Mouse (Mus musculus) stomach, embryonic 14.5 days (tissue): ENCODE data around the gene 1500009C09Rik. TPM values are rescaled to one million over a fixed set of nuclear protein-coding genes. Genes with fewer than 3 reads are reported as not detected.
A peak's percentile ranks its signal among the peaks of the same experiment; 100 is the strongest.

ENCODE experiments used
- ATAC-seq: fragments of 200-750 bp; cut with Nextera tagmentation; 2 replicates; pipeline ENCODE4 v1.8.0; 2017; ENCODE audit warnings: low read depth, moderate TSS enrichment; ENCODE audit not compliant: insufficient number of reproducible peaks, insufficient read depth, low FRiP score
- H3K27ac ChIP-seq: fragments of 300-500 bp; sonication (generic); 2 replicates; pipeline ENCODE4 v1.5.1; 2014; ENCODE audit warnings: mild to moderate bottlenecking, low read length, moderate library complexity, mixed read lengths
- H3K27me3 ChIP-seq: fragments of 300-500 bp; sonication (generic); 2 replicates; pipeline ENCODE4 v1.6.1; 2014; ENCODE audit warnings: low read length, control low read depth, mixed read lengths; ENCODE audit not compliant: control insufficient read depth, insufficient read depth
- H3K36me3 ChIP-seq: fragments of 300-500 bp; sonication (generic); 2 replicates; pipeline ENCODE4 v1.6.1; 2014; ENCODE audit warnings: mild to moderate bottlenecking, control low read depth, low read length, moderate library complexity, mixed read lengths; ENCODE audit not compliant: control insufficient read depth, insufficient read depth
- H3K4me1 ChIP-seq: fragments of 300-500 bp; sonication (generic); 2 replicates; pipeline ENCODE4 v1.6.1; 2014; ENCODE audit warnings: low read length, control low read depth, mixed read lengths; ENCODE audit not compliant: control insufficient read depth, insufficient read depth
- H3K4me2 ChIP-seq: fragments of 300-500 bp; sonication (generic); replicated peaks from 2 replicates; pipeline ENCODE4 v1.6.1; 2014; ENCODE audit warnings: low read depth, low read length, control low read depth
- H3K4me3 ChIP-seq: fragments of 300-500 bp; sonication (generic); 2 replicates; pipeline ENCODE4 v1.5.1; 2014; ENCODE audit warnings: low read depth, low read length, control low read depth
- H3K9ac ChIP-seq: fragments of 300-500 bp; sonication (generic); replicated peaks from 2 replicates; pipeline ENCODE4 v1.6.1; 2014; ENCODE audit warnings: low read depth, mild to moderate bottlenecking, control low read depth, low read length, moderate library complexity, mixed read lengths
- H3K9me3 ChIP-seq: fragments of 300-500 bp; sonication (generic); 2 replicates; pipeline ENCODE4 v1.6.1; 2016; ENCODE audit warnings: low read depth, low read length, control low read depth; ENCODE audit not compliant: control insufficient read depth
- WGBS: fragments of 180-500 bp; shearing (Covaris S2); extraction: QIAGEN DNeasy Blood & Tissue Kit; methylation state at CpG from one replicate; pipeline ENCODE4 v1.1.7; 2014; 5-methylcytosine and 5-hydroxymethylcytosine counted together
- polyA plus RNA-seq: library from polyadenylated mRNA; unstranded; fragments of >200 nt; fragmentation: Nextera tagmentation; extraction: Ambion mirVana; gene quantifications from 2 replicates; pipeline ENCODE4 v1.2.1, GENCODE M21; 2014

Gene 1500009C09Rik
- polyA plus RNA-seq, 1 experiment from 2014 or later, result not detected

DNA sequence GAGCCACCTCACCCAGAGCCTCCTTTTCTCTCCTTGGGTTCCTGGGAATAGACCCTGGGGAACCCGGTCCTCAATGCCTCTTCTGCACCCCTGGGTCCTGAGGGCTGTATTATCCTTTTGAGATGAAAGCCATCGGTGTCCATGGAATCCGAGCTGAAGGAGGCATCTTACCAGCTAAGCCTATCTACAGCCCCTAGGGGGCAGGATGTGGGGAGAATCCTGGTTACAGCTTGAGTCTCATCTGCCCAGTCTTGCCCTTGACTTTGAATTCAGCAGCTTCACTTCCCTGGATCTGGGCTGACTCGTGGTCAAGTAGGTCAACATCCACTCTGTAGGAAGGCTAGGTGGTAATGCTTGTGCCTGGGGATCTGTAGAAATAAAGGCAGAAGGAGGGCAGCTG lies 3.1 kb downstream of the 1500009C09Rik start:
- Histone ChIP-seq H3K9ac (no peak overlapping the region), H3K36me3 (no peaks in the 10 kb centered on the region), H3K27ac (no peak overlapping the region), H3K9me3 (no peaks in the 10 kb centered on the region), H3K4me3 (no peak overlapping the region), H3K4me2 (no peak overlapping the region), H3K4me1 (no peaks in the 10 kb centered on the region), H3K27me3 (no peaks in the 10 kb centered on the region)
- no peak for ATAC-seq
- 47% methylated on average over 4 of the region's 4 CpGs for WGBS

DNA sequence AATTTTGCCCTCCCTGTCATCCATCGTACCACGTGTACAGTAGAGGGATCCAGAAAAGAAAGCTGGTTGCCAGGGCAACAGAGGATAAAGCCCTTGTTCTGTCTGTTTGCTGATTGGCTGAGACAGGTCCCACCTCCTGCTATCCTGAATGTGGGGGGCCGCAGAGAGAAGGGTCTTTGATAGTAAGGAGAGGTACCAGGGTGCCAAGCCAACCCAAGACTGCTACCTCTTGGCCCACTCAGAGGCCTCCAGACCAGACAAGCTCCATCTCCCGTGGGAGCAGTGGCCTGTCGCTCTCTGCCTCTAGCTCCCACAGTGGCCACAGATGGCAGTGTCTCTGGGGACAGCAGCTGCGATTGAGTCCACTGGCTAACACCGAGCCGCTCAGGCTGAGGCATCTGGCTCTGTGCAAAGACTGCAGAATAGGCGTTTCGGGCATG lies 3.8 kb downstream of the 1500009C09Rik start:
- Histone ChIP-seq H3K4me1 (no peaks in the 10 kb centered on the region), H3K36me3 (no peaks in the 10 kb centered on the region), H3K27ac (no peak overlapping the region), H3K27me3 (no peaks in the 10 kb centered on the region), H3K4me3 (no peak overlapping the region), H3K9me3 (no peaks in the 10 kb centered on the region), H3K9ac (no peak overlapping the region), H3K4me2 (no peak overlapping the region)
- no peak for ATAC-seq
- 31% methylated on average over 10 of the region's 10 CpGs for WGBS

DNA sequence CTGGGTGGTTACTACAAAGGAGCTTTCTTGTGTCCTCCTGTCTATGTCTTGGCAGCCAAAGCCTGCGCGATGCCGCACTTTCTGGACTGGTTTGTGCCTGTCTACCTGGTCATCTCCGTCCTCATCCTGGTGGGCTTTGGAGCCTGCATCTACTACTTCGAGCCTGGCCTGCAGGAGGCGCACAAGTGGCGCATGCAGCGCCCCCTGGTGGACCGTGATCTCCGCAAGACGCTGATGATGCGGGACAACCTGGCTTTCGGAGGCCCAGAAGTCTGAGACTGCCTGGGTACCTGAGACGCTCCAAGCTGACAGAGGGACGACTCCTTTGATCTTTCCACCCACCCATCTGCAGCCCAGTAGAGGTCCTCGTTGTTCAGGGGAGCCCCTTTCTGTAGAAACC lies 7.3 kb downstream of the 1500009C09Rik start:
- Histone ChIP-seq H3K9me3 (no peaks in the 10 kb centered on the region), H3K4me2 (no peak overlapping the region), H3K9ac (no peak overlapping the region), H3K27ac (no peak overlapping the region), H3K4me1 (no peaks in the 10 kb centered on the region), H3K36me3 (no peaks in the 10 kb centered on the region), H3K27me3 (no peaks in the 10 kb centered on the region), H3K4me3 (no peak overlapping the region)
- ATAC-seq, result no peak
- WGBS, result 12% methylated on average over 16 of the region's 16 CpGs

DNA sequence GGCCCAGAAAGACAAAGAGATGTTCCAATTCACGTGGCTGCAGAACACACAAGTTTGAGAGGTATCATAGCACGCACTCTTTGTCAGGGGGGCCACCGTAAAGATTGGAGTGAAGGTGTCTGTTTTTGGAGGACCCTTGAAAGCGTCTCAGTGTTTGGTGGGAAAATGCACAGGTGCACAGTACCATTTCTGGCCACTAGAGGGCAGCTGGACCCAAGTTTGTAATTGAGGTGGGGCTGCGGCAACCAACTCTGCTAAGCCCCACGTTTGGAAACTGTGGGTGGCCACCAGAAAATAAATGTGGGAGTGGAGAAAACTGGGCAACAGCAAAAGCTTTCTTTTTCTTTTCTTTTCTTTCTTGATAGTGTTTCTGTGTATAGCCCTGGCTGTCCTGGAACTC lies 14.2 kb downstream of the 1500009C09Rik start:
- 10% methylated on average over 6 of the region's 6 CpGs for WGBS
- ATAC-seq, result no peak
- Histone ChIP-seq H3K27me3 (no peaks in the 10 kb centered on the region), H3K4me1 (no peaks in the 10 kb centered on the region), H3K4me2 (no peak overlapping the region), H3K27ac (no peak overlapping the region), H3K36me3 (no peaks in the 10 kb centered on the region), H3K4me3 (no peak overlapping the region), H3K9ac (no peak overlapping the region), H3K9me3 (no peaks in the 10 kb centered on the region)

DNA sequence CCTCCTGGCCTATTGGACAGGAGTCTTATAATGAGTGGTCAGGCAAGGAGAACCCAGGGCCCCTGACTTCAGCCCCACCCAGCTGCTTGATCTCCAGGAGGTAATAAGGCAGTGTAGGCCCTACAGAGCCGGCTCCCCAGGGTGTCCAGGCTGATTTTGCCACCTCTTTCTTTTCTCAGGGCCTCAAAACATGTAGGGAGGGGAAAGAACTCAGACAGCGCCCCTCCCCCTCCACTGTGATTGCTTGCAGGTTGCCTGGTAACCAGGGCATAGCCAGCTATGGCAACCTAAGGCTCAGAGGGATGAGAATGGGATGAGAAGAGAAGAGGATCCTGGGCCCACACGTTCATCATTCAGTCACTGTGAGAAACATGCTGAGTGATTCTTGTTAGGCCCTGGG lies 16.0 kb downstream of the 1500009C09Rik start:
- ATAC-seq, result no peak

DNA sequence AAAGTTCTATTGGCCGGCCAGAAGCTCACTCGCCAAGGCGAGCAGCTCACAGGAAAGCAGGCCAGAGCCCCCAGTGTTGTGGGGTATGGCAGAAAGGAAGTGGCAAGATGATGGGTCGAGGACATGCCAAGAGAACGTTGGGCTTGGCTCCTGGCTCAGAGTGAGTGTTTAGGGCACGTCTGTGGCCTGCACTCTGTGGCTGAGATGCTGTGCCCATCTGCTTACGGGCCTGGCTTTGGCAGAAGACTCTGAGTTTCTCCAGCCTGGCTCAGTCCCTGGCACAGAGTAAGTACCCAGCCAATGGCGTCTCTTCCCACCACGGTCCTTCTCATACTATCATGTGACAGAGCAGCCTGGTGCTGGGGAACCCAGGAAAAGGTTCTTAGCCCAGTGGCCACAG lies 16.6 kb downstream of the 1500009C09Rik start:
- H3K27me3 ChIP-seq, result no peaks in the 10 kb centered on the region
- no peaks in the 10 kb centered on the region for H3K9me3 ChIP-seq
- no peak for ATAC-seq

More for the DNA sequence above, 16.0 kb downstream of the 1500009C09Rik start:
- Histone ChIP-seq H3K27ac (no peak overlapping the region), H3K4me2 (no peak overlapping the region), H3K9me3 (no peaks in the 10 kb centered on the region), H3K9ac (no peak overlapping the region), H3K36me3 (no peaks in the 10 kb centered on the region), H3K27me3 (no peaks in the 10 kb centered on the region), H3K4me3 (no peak overlapping the region), H3K4me1 (no peaks in the 10 kb centered on the region)
- WGBS, result 22% methylated on average over 3 of the region's 3 CpGs

DNA sequence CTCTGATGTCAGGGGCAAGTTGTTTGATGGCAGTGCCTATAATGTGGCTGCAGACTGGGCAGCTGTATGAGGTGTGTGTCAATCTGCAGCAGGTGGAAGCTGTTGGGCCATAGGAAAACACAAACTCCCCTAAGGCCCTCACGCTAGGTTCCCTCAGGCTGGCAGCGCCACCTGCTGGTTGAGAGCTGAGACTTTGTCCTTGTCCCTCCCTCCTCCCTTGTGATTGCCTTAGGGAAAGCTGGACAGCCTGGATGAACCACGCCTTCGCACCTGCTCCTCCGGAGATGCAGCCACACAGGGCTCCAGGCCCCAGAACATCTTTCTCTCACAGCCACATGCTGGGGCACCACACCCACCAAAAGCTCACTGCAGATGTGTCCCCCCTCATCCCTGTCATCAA lies 19.0 kb downstream of the 1500009C09Rik start:
- Histone ChIP-seq H3K4me3 (no peak overlapping the region), H3K9ac (no peak overlapping the region), H3K27me3 (peaks cover 6% of the 10 kb centered on the region), H3K27ac (no peak overlapping the region), H3K9me3 (no peaks in the 10 kb centered on the region), H3K4me2 (no peak overlapping the region), H3K4me1 (peaks cover 12% of the 10 kb centered on the region; the same call in 1 of the 2 replicates), H3K36me3 (no peaks in the 10 kb centered on the region)
- 7% methylated on average over 5 of the region's 5 CpGs for WGBS
- ATAC-seq, result no peak

More for the DNA sequence above, 16.6 kb downstream of the 1500009C09Rik start:
- no peak overlapping the region for H3K4me3 ChIP-seq
- no peaks in the 10 kb centered on the region for H3K36me3 ChIP-seq
- H3K4me1 ChIP-seq, result no peaks in the 10 kb centered on the region
- 89% methylated on average over 9 of the region's 9 CpGs for WGBS
- H3K4me2 ChIP-seq, result no peak overlapping the region
- H3K27ac ChIP-seq, result no peak overlapping the region
- no peak overlapping the region for H3K9ac ChIP-seq

DNA sequence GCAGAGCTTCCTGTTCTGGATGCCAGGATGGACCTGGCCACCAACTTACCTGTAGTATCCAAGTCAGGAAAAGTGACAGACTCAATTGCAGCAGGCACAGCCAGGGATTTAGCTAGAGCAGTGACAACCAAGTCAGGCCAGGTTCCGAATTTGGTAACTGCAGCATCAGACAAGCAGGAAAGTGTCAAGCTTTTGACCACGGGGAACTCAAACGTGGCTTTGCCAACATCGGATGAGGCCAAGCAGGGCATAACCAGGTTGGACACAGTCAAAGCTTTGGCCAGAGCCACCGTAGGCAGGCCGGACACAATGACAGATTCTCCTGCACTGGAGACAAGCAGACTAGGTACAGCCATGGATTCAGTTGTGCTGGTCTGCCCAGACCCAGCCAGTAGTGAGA lies 20.1 kb downstream of the 1500009C09Rik start:
- Histone ChIP-seq H3K9ac (no peak overlapping the region), H3K27me3 (peaks cover 6% of the 10 kb centered on the region), H3K4me3 (no peak overlapping the region), H3K36me3 (no peaks in the 10 kb centered on the region), H3K9me3 (no peaks in the 10 kb centered on the region), H3K4me2 (no peak overlapping the region), H3K27ac (no peak overlapping the region), H3K4me1 (peaks cover 13% of the 10 kb centered on the region; the same call in 1 of the 2 replicates)
- ATAC-seq, result no peak
- WGBS, result 77% methylated on average over 6 of the region's 6 CpGs

DNA sequence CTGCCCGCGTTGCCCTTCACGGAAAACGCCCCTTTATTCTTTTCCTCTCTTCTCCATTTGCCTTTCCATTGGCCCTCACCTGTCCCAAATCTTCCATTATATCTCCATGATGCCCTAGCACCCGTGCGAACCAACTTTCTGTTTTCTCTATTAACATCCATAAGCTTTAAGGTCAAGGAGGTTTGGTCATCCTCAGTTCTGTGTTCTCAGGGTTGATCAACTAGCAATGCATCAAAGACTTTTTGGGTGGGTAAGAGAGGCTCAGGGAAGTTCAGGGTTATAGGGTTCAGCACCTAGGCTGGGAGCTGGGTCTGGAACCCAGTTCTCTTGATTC lies 22.4 kb downstream of the 1500009C09Rik start, which contains the start of gene Sept3:
Gene Sept3 (plus strand): TSS at position 301 of the 334 bp plus-strand sequence.
- Histone ChIP-seq H3K4me3 (peak within 1 kb of the TSS; percentile 47), H3K4me1 (peaks cover 13% of the 10 kb centered on the region; the same call in 1 of the 2 replicates), H3K36me3 (no peaks in the 10 kb centered on the region), H3K27me3 (peaks cover 6% of the 10 kb centered on the region), H3K4me2 (peak within 1 kb of the TSS; percentile 82), H3K9me3 (no peaks in the 10 kb centered on the region), H3K9ac (peak within 1 kb of the TSS; percentile 58), H3K27ac (peak within 1 kb of the TSS; percentile 1; the same call in 1 of the 2 replicates)
- no peak for ATAC-seq
- WGBS, result 29% methylated on average over 6 of the region's 6 CpGs
